Mouse (Mus musculus): ENCODE results near the gene 1110059E24Rik.
"Not testable (repeated sequence)": the region's sequence is repeated elsewhere in the genome, so short reads cannot be mapped to it uniquely, and the experiment has no call there.

1110059E24Rik gene

DNA sequence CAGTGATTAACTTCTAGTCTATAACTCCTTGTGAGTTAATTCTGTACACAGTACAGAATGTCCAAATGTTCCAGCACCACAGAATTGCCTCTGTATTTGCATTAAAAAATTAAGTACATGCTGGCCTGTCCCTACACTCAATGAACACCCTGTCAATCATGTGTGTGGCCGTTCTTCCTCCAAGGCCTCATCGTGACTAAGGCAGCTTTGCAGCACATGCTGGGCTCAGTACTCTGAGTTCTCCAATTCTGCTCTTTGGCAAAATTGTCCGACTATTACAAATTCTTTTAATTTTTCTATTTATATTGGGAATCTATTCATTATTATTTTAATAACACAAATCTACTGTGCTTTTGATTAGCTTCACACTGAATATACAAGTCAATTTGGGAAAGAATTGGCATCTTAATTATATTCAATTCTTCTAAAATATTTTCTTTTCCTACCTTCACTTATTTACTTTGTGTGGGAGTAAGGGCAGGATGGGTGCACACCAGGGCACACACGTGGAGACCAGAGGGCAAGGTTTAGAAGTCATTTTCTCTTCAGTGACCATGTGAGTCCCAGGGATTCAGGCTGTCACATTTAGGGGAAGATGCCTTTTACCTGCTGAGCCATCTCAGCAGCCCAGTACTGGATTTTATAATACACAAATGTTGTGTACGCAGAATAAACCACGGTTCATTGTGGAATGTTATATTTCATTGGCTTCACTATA is 26.3 kb downstream of the 1110059E24Rik start:
- no peak for DNase-seq (ENCODE audit: extremely low read depth, insufficient read length, low spot score)

DNA sequence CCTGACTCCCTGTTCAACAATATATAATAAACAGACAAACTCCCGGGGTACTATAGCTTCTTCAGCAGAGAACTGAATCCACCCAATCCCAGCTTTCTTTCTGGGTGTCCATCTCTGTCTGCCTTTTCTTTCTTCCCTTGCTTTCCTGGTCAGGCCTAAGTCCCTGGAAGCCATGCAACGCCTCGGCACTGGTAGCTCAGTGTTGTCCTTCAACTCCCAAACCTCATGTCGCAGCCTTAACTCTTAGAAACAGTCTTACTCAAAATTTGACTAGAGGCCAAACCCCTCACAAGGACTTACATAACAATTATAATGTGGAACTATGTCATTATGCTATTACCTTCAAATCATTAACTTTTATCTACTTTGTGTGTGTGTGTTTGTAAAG is 28.6 kb downstream of the 1110059E24Rik start:
- DNase-seq (ENCODE audit: extremely low read depth, insufficient read length, low spot score): no peak

DNA sequence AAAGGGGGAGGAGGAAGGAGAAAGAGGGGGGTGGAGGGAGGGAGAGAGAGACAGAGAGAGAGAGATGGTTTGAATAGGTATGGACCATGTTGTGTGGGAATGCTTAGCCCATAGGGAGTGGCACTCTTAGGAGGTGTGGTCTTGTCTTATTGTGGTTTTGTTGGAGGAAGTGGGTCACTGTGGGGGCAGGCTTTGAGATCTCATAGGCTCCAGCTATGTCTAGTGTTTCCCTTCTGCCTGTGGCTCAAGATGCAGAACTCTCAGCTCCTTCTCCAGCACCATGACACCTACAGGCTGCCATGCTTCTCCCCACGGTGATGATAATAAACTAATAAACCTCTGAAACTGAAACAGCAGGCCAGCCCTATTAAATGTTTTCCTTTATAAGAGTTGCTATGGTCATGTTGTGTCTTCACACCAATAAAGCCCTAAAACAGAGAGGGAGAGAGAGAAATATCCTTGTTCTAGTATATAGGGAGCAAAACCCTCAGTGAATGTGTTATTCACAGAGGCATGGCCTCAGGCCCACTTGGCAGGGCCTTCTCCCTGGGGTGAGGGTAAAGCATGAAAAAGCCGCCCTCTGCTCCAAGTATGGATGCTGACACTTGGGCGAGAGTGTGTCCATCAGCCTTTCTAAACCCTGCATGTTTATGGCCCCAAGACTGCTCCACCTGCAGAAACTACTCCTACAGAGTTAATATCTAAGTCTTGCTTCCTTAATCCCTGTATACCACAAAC is 29.2 kb downstream of the 1110059E24Rik start:
- DNase-seq (ENCODE audit: extremely low read depth, insufficient read length, low spot score): no peak

DNA sequence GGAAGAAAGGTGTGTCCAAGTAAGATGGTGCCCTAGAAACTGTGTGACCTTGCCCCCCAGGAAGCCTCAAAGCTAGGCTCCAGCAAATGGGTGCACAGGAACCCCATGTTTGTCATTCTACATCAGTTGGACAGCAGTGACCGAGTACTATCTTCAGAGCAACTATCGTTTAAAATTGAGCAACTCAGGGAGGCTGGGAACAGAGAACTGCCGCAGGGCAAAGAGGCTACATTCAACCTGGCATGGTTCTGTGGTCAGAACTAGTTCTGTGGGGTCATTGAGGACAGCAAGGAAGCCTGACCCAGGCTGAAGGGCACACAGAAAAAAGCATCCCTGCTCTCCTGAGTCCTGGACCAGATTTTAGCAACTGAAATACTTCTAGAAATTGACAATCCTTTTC is 37.0 kb downstream of the 1110059E24Rik start:
- no peak for DNase-seq (ENCODE audit: extremely low read depth, insufficient read length, low spot score)

DNA sequence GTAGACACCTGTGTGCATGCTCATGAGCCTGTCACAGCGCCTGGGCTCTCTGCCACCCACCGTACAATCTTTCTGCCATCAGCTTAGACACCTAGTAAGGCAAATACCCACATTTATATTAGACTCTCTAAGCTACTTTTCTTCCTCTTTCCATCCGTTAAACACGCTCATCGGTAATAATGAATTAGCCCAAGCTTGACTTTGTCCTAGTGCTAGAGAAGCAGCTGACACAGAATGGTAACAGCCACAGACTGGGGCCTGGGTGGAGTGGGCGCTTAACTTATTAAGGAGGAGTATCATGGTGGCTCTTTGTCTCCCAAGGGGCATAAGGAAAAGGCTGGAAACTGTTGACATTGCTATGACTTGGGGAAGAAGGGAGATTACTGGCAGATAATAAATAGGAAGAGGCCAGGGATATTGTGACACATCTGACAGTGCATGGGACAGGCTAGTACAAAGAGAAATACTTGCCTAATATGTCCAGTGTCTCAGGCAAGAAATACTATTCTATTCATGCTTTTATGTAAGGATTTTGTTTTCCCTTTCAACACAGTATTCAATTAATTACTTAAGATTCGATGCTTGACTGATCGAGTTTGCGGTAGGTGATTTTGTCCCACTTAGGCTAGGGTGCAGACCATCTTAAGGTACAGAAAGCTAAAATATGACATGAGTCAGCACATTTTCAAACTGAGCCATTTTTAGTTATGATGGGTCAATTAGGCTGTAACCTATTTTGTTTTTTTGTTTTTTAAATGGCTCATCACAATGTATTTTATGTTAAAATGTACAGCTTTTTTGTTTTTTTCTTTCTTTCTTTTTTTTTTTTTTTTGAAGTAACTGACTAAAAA is 40.8 kb downstream of the 1110059E24Rik start:
- no peak for DNase-seq (ENCODE audit: extremely low read depth, insufficient read length, low spot score)

DNA sequence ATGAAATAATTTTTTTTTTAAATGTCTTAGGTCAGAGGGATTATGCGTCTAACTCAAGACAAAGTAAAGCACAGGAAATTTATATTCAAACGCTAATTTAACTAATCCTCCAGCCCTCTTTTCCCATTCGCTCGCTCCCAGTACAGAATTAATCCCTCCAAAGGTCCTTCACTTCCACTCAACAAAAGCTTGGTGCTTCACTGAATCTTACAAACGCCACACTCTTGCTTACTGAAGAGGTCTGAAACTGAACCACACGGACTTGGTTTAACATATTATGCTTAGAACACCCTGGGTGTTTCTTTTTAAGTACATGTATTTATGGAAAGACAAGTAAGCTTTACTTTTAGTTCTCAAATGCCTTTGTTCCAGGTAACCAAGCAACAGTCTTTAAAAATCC is 41.5 kb downstream of the 1110059E24Rik start:
- DNase-seq (ENCODE audit: extremely low read depth, insufficient read length, low spot score): no peak

DNA sequence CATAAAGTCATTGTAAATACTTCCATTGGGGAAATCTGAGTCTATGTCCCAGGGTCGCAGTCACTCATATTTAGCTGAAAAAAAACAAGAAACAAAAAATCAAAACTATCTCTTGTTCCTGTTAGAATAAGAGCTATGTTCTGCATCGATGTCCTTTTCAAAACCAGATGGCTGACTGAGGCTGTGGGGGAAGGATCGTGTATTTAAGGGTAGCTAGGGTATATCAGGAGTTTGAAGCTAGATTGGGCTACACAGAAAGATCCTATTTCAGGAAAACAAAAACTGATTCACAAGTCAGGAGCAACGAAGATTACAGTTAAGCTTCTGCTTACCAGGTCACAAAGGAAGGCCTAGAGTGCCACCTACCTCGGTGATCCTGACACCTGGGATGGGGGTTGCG is 42.5 kb downstream of the 1110059E24Rik start:
- DNase-seq (ENCODE audit: extremely low read depth, insufficient read length, low spot score): no peak

DNA sequence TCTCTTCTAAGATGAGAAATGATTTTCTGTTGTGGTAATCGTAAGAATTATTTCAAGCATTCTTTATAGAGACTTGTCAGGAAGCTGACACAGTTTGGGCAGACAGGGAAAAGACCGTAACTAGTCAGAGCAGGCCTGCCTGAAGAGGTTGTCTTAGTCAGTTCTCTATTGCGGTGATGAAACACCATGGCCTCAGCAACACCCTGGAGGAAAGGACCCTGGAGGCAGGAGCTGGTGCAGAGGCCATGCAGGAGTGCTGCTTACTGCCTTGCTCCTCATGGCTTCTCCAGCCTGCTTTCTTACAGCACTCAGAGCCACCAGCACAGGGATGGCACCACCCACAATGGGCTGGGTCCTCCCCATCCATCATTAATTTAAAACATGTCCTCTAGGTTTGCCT is 47.5 kb downstream of the 1110059E24Rik start:
- DNase-seq (ENCODE audit: extremely low read depth, insufficient read length, low spot score): no peak

DNA sequence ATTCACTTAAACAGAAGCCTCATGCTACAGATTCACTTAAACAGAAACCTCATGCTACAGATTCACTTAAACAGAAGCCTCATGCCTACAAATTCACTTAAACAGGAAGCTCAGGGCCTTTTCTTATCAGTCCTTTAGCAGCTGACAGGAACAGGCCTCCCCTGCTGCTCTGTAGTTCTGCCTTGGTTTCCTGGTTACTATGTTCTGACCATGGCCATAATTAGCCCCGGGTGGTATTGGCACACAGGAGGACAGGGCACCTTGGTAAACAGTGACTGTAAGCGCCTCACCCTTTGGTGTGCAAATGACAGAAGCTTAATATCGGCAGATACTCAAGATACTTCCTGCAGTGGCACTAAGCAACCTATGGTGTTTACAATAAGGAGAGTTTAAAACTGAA is 48.9 kb downstream of the 1110059E24Rik start:
- no peak for DNase-seq (ENCODE audit: extremely low read depth, insufficient read length, low spot score)

DNA sequence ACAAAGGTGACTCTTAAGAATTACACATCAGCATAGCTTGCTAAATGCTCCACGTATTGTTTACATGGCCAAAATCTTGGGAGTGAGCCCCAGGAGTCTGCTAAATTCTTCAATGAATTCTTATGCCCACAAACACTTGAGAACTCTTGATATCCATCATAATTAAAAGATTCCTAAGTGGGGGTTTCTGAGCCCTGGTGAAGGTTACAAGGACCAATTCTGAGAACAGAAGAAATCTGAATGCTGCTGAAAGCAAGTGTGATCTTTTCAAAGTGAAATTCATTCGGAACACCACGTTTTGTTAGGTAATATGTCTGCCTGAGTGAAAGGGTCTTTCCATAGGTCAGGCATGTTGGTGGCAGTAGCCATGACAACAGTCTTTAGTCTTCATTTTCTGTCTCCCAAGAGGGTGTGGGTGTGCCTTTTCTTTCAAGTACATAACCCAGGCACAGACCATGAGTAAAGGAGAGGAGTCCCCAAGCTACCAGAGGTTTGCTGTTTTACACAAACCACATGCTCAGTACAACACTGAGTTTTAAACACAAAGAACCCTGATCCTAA is 51.2 kb downstream of the 1110059E24Rik start:
- no peak for DNase-seq (ENCODE audit: extremely low read depth, insufficient read length, low spot score)

DNA sequence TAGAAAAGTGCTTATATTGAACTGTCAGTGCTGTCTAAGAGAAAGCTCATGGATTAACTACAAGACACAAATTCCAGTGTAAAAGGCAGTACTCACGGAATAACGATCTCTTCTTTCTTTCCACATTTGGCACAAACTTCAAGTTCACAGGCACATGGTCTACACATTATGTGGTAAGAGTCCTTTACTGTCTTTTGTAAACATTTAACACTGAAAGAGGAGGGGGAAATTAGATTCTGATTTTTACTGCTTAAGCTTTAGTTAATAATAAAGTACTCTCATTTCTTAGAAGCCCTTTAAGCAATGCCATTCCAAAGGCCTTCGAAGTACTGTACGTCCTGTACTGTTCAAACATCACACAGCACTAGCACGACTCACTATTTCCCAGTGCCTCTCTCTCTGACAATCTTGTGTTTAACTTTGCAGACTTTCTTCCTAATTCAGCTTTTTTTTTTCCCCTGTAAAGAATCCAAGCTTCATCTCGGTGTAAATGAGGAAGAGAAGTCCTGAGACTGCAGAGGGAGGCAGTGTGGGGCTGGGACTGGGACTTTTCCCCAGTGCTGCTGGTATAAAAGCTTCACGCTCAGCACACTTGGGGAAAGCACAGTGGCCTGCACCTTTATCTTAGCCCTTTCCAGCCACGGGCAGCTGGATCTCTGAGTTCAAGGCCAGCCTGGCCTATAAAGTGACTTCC is 54.0 kb downstream of the 1110059E24Rik start:
- DNase-seq (ENCODE audit: extremely low read depth, insufficient read length, low spot score): no peak

DNA sequence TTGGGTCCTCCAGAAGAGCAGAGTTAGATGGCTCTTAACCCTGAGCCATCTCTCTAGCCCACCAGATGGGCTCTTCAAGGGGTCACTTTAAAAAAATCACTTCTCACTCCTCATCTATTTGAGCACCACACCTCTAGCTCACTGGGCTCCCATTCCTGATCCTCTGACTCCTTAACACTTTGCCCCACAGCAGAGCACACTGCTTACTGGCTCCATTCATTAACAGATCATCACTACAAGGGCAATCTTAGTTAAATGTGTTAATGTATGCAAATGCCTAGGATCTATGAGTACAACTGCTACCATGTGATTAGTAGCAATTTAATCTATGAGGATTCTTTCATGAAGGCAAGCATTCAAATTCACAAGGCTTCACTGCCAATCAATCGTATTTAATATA is 58.1 kb downstream of the 1110059E24Rik start:
- no peak for DNase-seq (ENCODE audit: extremely low read depth, insufficient read length, low spot score)

DNA sequence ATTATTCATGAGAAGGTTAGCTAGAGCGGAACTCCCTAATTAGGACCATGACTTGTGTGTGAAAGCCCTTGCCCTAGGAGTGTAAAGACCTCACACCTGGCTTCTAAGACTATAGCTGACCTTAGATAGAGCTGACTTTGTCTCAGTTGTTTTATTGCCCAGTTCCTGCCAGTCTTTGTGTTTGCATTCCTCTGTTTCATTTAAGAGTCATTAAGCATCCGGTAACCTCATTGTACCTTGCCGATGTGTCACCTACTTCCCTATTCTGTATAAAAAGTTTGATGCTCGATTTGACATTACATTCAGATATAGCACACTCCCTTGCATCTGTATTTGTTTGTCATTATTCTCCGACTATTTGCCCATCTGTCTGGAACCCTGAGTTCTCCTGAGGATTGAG is 60.6 kb downstream of the 1110059E24Rik start:
- not testable (repeated sequence) for DNase-seq (ENCODE audit: extremely low read depth, insufficient read length, low spot score)

DNA sequence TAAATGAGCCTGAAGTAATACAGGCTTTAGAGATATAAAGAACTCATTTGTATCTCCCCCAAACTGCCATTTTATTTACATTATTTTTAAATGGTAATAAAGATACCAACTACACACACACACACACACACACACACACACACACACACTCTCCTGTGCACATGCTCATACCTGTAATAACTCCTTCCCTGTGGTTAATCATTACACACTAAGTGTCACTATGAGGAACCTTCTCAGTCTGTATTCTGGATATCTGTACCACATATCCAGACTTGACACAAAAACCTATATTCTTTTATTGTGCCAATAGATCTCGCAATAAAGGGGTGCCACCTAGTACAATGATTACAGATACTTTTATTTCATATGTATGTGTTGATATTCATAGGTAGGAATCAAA is 62.9 kb downstream of the 1110059E24Rik start:
- no peak for DNase-seq (ENCODE audit: extremely low read depth, insufficient read length, low spot score)

DNA sequence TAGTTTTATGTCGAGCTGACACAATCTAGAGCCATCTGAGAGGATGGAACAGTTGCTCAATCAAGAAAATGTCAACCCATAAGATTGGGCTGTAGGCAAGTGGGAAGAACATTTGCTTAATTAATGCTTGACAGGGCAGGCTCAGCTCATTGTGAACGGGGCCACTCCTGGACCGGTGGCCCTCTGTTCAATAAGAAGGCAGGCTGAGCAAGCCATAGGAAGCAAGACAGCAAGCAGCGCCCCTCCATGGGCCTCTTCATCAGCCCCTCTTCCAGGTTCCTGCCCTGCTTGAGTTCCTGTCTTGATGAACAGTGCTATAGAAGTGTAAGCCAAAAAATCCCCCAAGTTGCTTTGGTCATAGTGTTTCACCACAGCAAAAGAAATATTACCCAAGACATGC is 65.2 kb downstream of the 1110059E24Rik start:
- no peak for DNase-seq (ENCODE audit: extremely low read depth, insufficient read length, low spot score)

DNA sequence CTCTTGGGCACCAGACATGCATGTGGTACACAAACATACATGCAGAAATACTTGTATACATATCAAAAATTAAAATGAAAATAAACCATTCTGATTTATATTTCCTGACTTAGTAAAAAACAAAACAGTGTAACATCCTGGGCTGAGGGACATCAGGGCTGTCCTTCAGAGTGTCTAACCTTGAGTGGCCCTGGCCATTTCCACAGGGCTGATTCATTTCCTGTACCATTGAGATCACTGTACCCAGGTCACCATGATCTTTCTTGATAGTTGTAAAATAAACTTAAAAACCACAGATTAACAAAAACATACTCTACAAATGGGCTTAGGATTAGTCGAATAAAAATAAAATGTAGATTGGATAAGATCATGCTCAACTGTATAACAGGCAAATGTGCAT is 66.2 kb downstream of the 1110059E24Rik start:
- DNase-seq (ENCODE audit: extremely low read depth, insufficient read length, low spot score): no peak

DNA sequence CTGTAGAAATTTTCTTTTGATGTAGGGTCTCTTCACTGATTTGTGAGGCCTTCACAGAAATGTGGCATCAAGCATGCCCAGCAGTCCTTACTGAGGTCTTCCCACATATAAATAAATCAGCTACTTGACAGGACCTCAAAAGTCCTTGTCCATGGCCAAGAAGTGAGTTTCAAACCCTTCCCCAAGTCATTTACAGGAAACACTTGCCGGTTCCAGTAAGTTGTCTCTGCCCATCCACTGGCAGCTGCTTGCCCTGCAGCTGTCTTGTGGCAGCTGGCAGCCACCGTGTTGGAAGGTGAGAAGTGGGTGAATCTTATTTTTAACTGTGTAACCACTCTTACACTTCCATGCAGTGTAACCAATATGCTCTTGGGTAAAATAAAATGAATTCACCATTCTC is 66.9 kb downstream of the 1110059E24Rik start:
- DNase-seq (ENCODE audit: extremely low read depth, insufficient read length, low spot score): no peak

DNA sequence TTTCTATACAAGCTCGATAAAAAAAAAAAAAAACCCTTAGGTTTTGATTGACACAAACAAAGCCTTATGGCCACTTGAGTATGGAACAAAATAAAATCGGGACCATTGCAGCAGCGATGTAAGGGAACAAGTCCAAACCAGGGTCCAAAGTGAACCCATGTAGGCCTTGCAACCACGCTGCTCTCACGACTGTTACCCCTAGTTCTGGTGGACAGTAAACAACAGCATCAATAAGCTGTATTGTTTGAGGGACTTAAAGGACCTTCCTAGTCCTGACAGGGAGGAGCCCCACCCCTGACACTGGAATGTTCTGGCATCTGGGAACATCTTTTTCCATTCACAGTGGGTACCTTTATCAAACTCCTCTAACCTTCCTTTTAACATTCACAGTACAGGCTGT is 68.8 kb downstream of the 1110059E24Rik start:
- DNase-seq (ENCODE audit: extremely low read depth, insufficient read length, low spot score): no peak

DNA sequence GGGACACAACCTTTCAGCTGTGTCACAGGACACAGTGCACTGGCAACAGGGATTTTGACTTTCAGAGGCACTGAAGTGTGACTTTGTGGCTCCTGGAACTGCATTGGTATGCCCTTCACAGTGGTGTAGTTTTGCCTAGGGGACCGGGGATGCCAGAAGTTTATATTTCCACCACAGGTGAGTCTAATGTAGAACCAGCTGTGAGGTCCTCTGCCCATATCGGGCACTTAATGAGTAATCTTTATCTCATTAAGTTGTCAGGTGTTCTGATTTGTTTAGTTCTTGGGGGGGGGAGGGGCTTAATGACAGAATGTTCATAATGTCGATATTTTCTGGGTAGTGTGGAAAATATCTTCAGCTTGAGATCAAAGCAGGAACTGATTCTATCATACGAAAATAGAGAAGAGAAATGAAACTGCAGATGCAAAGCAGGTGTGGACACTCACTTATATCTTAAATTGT is 69.2 kb downstream of the 1110059E24Rik start:
- no peak for DNase-seq (ENCODE audit: extremely low read depth, insufficient read length, low spot score)

DNA sequence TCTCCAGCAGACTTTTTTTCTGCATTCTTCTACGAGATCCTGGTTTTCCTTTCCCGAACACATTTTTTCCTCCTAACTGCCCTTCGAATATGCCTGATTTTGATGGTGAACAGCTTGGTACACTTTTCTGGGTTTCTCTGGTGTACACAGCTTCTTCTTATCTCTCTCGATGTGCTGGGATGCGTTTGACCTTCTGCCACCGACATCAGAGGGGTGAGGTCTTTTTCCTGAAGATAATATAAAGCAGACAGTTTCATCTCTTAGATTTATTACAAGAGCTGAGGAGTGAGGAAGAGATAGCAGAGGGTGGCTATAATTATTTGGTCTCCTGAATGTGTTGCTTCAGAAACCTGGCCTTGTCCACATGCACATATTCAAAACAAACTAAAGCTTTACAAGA is 71.4 kb downstream of the 1110059E24Rik start:
- no peak for DNase-seq (ENCODE audit: extremely low read depth, insufficient read length, low spot score)

Data from 3134 (cell line).